Comparison of ENCODE assay signal across 18 mouse cellular contexts in the genomic region with DNA sequence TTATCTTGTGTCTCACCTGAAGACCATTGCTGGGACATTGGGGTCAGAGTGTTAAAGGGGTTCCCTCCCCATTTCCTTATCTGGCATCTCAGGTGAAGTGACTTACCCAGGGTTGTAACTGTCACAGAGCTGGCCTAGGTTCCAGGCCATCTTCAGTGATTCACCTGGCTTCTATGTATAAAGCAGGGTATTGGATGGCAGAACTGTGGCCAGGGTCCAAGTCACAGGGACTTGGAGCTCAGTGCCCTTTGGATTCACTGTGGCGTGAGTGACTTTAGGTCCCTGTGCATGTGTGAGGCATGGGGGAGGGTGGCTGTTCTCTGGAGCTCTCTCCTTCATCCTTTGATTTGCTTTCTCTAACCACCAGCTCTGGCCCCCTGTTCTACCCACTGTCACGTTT. TPM values are rescaled to one million over a fixed set of nuclear protein-coding genes. Genes with fewer than 3 reads are reported as not detected.
DNase-seq lines count a peak whose midpoint lies in the region; ATAC-seq and TF ChIP-seq lines count a peak whose summit lies in the region.
"Had no signal": no experiment of that assay in that cellular context is flagged by ENCODE, and none has a peak within 500 bp of the region (broad histone marks: within the 10 kb centered on the region; RNA-seq: fewer than 3 reads in every experiment).

No protein-coding gene starts in this region.

- H3K27me3 ChIP-seq in embryonic facial prominence, embryonic 15.5 days, result no peaks in the 10 kb centered on the region
- peaks cover 15% of the 10 kb centered on the region for H3K27me3 ChIP-seq in embryonic facial prominence, embryonic 10.5 days (replicated peaks; ENCODE audit: low read depth, poor library complexity, severe bottlenecking)
- H3K27me3 ChIP-seq in liver, embryonic 16.5 days (ENCODE audit: control insufficient read depth, insufficient read depth, low read depth, low read length), result no peaks in the 10 kb centered on the region
- no peaks in the 10 kb centered on the region for H3K27me3 ChIP-seq in liver, postnatal 0 days (ENCODE audit: insufficient read depth, low read length)
- H3K27me3 ChIP-seq: Patski had no signal

- H3K9me3 ChIP-seq in embryonic facial prominence, embryonic 15.5 days (replicated peaks), result no peaks in the 10 kb centered on the region
- H3K9me3 ChIP-seq in embryonic facial prominence, embryonic 10.5 days, result no peaks in the 10 kb centered on the region
- H3K9me3 ChIP-seq in liver, embryonic 16.5 days (replicated peaks; ENCODE audit: control insufficient read depth, low read length), result no peaks in the 10 kb centered on the region
- H3K9me3 ChIP-seq in liver, postnatal 0 days (ENCODE audit: low read length), result no peaks in the 10 kb centered on the region
- H3K9me3 ChIP-seq: heart, embryonic 12.5 days; hindbrain, embryonic 12.5 days; midbrain, embryonic 13.5 days; neural tube, embryonic 12.5 days had no signal

- H3K4me2 ChIP-seq in embryonic facial prominence, embryonic 15.5 days (replicated peaks), result no peak overlapping the region
- H3K4me2 ChIP-seq in liver, embryonic 16.5 days (ENCODE audit: low read depth, low read length), result no peak overlapping the region
- peak overlapping the region; percentile 32 for H3K4me2 ChIP-seq in liver, postnatal 0 days (ENCODE audit: low read depth, low read length)
- H3K4me2 ChIP-seq: heart, embryonic 12.5 days; hindbrain, embryonic 12.5 days; midbrain, embryonic 13.5 days; neural tube, embryonic 12.5 days had no signal

- H3K36me3 ChIP-seq in embryonic facial prominence, embryonic 15.5 days, result no peaks in the 10 kb centered on the region
- H3K36me3 ChIP-seq in embryonic facial prominence, embryonic 10.5 days (replicated peaks), result no peaks in the 10 kb centered on the region
- no peaks in the 10 kb centered on the region for H3K36me3 ChIP-seq in liver, embryonic 16.5 days (ENCODE audit: control insufficient read depth, insufficient read depth)
- H3K36me3 ChIP-seq in liver, postnatal 0 days (replicated peaks; ENCODE audit: insufficient read depth, low read length), result no peaks in the 10 kb centered on the region
- H3K36me3 ChIP-seq: heart, embryonic 12.5 days; hindbrain, embryonic 12.5 days; midbrain, embryonic 13.5 days; neural tube, embryonic 12.5 days had no signal

- DNase-seq in embryonic facial prominence, embryonic 10.5 days (ENCODE audit: low spot score), result no peak
- DNase-seq in liver, result no peak
- DNase-seq in liver, postnatal 0 days, result peak; percentile 51
- no peak for DNase-seq in embryo, embryonic 10.5 days (ENCODE audit: low spot score)
- DNase-seq in retina, postnatal 1 day, result no peak
- DNase-seq in lung, adult 2 months, result no peak
- DNase-seq: adrenal gland, postnatal 10 days; cerebellum, adult 11 months; cerebellum, postnatal 25 days; heart, postnatal 14 days had no signal

- WGBS in embryonic facial prominence, embryonic 15.5 days, result 55% methylated on average over 2 of the region's 2 CpGs
- WGBS in embryonic facial prominence, embryonic 10.5 days, result 51% methylated on average over 2 of the region's 2 CpGs
- WGBS in liver, embryonic 16.5 days (ENCODE audit: insufficient replicate concordance), result 43% methylated on average over 2 of the region's 2 CpGs
- WGBS in liver, postnatal 0 days (ENCODE audit: insufficient replicate concordance), result 54% methylated on average over 2 of the region's 2 CpGs
- whole genome bisulfite sequencing in lung, adult 2 months, result 75% methylated on average over 2 of the region's 2 CpGs

- H3K9ac ChIP-seq in embryonic facial prominence, embryonic 15.5 days, result no peak overlapping the region
- H3K9ac ChIP-seq in liver, embryonic 16.5 days (ENCODE audit: low read depth, low read length), result no peak overlapping the region
- no peak overlapping the region for H3K9ac ChIP-seq in liver, postnatal 0 days (replicated peaks)
- H3K9ac ChIP-seq: heart, embryonic 12.5 days; hindbrain, embryonic 12.5 days; midbrain, embryonic 13.5 days; neural tube, embryonic 12.5 days had no signal

- TF ChIP-seq EP300 in liver, postnatal 0 days (IDR thresholded peaks at IDR 0.05; ENCODE audit: low read depth), result no peak

- H3K4me3 ChIP-seq in embryonic facial prominence, embryonic 15.5 days (replicated peaks), result no peak overlapping the region
- H3K4me3 ChIP-seq in embryonic facial prominence, embryonic 10.5 days, result no peak overlapping the region
- H3K4me3 ChIP-seq in liver, embryonic 16.5 days (ENCODE audit: low read depth, low read length), result no peak overlapping the region
- no peak overlapping the region for H3K4me3 ChIP-seq in liver, postnatal 0 days (ENCODE audit: low read depth, low read length)
- no peak overlapping the region for H3K4me3 ChIP-seq in lung, adult 2 months (replicated peaks; ENCODE audit: extremely low read depth, low read depth, low read length)
- H3K4me3 ChIP-seq: heart, embryonic 12.5 days; hindbrain, embryonic 12.5 days; midbrain, embryonic 13.5 days; neural tube, embryonic 12.5 days had no signal

- 0 out of 2 replicates have a peak overlapping the region, but pooled peaks have one; percentile 58 for H3K27ac ChIP-seq in embryonic facial prominence, embryonic 15.5 days (replicated peaks)
- H3K27ac ChIP-seq in embryonic facial prominence, embryonic 10.5 days (replicated peaks), result no peak overlapping the region
- no peak overlapping the region for H3K27ac ChIP-seq in liver, embryonic 16.5 days (ENCODE audit: low read length)
- peak overlapping the region; percentile 76 for H3K27ac ChIP-seq in liver, postnatal 0 days (ENCODE audit: low read depth)
- H3K27ac ChIP-seq: hindbrain, embryonic 12.5 days; midbrain, embryonic 13.5 days; neural tube, embryonic 12.5 days had no signal

- TF ChIP-seq POLR2A in lung, adult 2 months (IDR thresholded peaks at IDR 0.05; ENCODE audit: borderline replicate concordance, extremely low read depth, low read depth, low read length), result no peak

- no peak for TF ChIP-seq CTCF in liver, postnatal 0 days (IDR thresholded peaks at IDR 0.05; ENCODE audit: low read depth)
- no peak for TF ChIP-seq CTCF in lung, adult 2 months (IDR thresholded peaks at IDR 0.05; ENCODE audit: insufficient read depth, low read length)

- peaks cover 42% of the 10 kb centered on the region for H3K4me1 ChIP-seq in embryonic facial prominence, embryonic 15.5 days
- peaks cover 71% of the 10 kb centered on the region for H3K4me1 ChIP-seq in embryonic facial prominence, embryonic 10.5 days
- H3K4me1 ChIP-seq in liver, embryonic 16.5 days (ENCODE audit: control insufficient read depth, low read depth, low read length), result peaks cover 17% of the 10 kb centered on the region
- H3K4me1 ChIP-seq in liver, postnatal 0 days (ENCODE audit: insufficient read depth), result peaks cover 33% of the 10 kb centered on the region
- H3K4me1 ChIP-seq in lung, adult 2 months (ENCODE audit: control insufficient read depth, insufficient read depth, low read length), result peaks cover 29% of the 10 kb centered on the region

- ATAC-seq in embryonic facial prominence, embryonic 15.5 days (ENCODE audit: insufficient number of reproducible peaks, low FRiP score, low TSS enrichment, low read depth), result no peak
- peak; percentile 47; the same call in 1 of the 2 replicates for ATAC-seq in liver, embryonic 16.5 days (ENCODE audit: low read depth)
- peak; percentile 64 for ATAC-seq in liver, postnatal 0 days
- ATAC-seq: midbrain, embryonic 13.5 days; Patski had no signal

RNA-seq across cellular contexts. Expression of gene Tnfrsf1a, which starts 3.1 kb away (rescaled TPM):
- 88.7 and 93.3 TPM in 2 replicates for polyA plus RNA-seq in embryonic facial prominence, embryonic 15.5 days (2015; fragmentation: Nextera tagmentation; extraction: Ambion mirVana)
- 33.4 and 34.8 TPM in 2 replicates for polyA plus RNA-seq in embryonic facial prominence, embryonic 10.5 days (2016; fragmentation: Nextera tagmentation; extraction: Ambion mirVana)
- 30.5 and 32.8 TPM in 2 replicates for polyA plus RNA-seq in liver, embryonic 16.5 days (2015; fragmentation: Nextera tagmentation; extraction: Ambion mirVana)
- polyA plus RNA-seq in liver, postnatal 0 days (2015; fragmentation: Nextera tagmentation; extraction: Ambion mirVana), result 40.5 and 41.1 TPM in 2 replicates
- polyA plus RNA-seq in lung, adult 2 months (2012; rRNA removed), result 186 and 200 TPM in 2 replicates

RNA-seq across cellular contexts. Expression of gene Scnn1a, which starts 25.6 kb away (rescaled TPM):
- polyA plus RNA-seq in embryonic facial prominence, embryonic 15.5 days (2015; fragmentation: Nextera tagmentation; extraction: Ambion mirVana), result 7.2 and 8.8 TPM in 2 replicates
- polyA plus RNA-seq in embryonic facial prominence, embryonic 10.5 days (2016; fragmentation: Nextera tagmentation; extraction: Ambion mirVana), result 0.57 and 0.87 TPM in 2 replicates
- 0.61 and 0.74 TPM in 2 replicates for polyA plus RNA-seq in liver, embryonic 16.5 days (2015; fragmentation: Nextera tagmentation; extraction: Ambion mirVana)
- 0.76 and 1.1 TPM in 2 replicates for polyA plus RNA-seq in liver, postnatal 0 days (2015; fragmentation: Nextera tagmentation; extraction: Ambion mirVana)
- polyA plus RNA-seq in lung, adult 2 months (2012; rRNA removed), result 245 and 249 TPM in 2 replicates

RNA-seq across cellular contexts. Expression of gene Ltbr, which starts 32.3 kb away (rescaled TPM):
- 47.3 and 47.7 TPM in 2 replicates for polyA plus RNA-seq in embryonic facial prominence, embryonic 15.5 days (2015; fragmentation: Nextera tagmentation; extraction: Ambion mirVana)
- 26.9 and 28.8 TPM in 2 replicates for polyA plus RNA-seq in embryonic facial prominence, embryonic 10.5 days (2016; fragmentation: Nextera tagmentation; extraction: Ambion mirVana)
- 22.3 and 22.5 TPM in 2 replicates for polyA plus RNA-seq in liver, embryonic 16.5 days (2015; fragmentation: Nextera tagmentation; extraction: Ambion mirVana)
- 31.8 TPM in 2 replicates for polyA plus RNA-seq in liver, postnatal 0 days (2015; fragmentation: Nextera tagmentation; extraction: Ambion mirVana)
- polyA plus RNA-seq in lung, adult 2 months (2012; rRNA removed), result 107 and 116 TPM in 2 replicates

RNA-seq across cellular contexts. Expression of gene Plekhg6, which starts 34.6 kb away (rescaled TPM):
- polyA plus RNA-seq in embryonic facial prominence, embryonic 15.5 days (2015; fragmentation: Nextera tagmentation; extraction: Ambion mirVana), result 3.5 and 3.8 TPM in 2 replicates
- polyA plus RNA-seq in embryonic facial prominence, embryonic 10.5 days (2016; fragmentation: Nextera tagmentation; extraction: Ambion mirVana), result 0.21 and 0.32 TPM in 2 replicates
- polyA plus RNA-seq in liver, embryonic 16.5 days (2015; fragmentation: Nextera tagmentation; extraction: Ambion mirVana), result 0.65 and 0.86 TPM in 2 replicates
- polyA plus RNA-seq in liver, postnatal 0 days (2015; fragmentation: Nextera tagmentation; extraction: Ambion mirVana), result 1.1 and 1.2 TPM in 2 replicates
- 1.3 and 2.6 TPM in 2 replicates for polyA plus RNA-seq in lung, adult 2 months (2012; rRNA removed)
- polyA plus RNA-seq: heart, embryonic 12.5 days; spleen, adult 2 months had no signal

Comparison
In these comparisons a context has a peak if more than half of its experiments do, and no peak if none do; other contexts are left out.
1. H3K27ac ChIP-seq: peak in embryonic facial prominence, embryonic 15.5 days (single experiment) and liver, postnatal 0 days (single experiment); none in embryonic facial prominence, embryonic 10.5 days (single experiment) and liver, embryonic 16.5 days (single experiment).
2. RNA of gene Scnn1a, which starts 25.6 kb away (polyA plus RNA-seq): 245 to 249 TPM in lung, adult 2 months; 7.2 to 8.8 TPM in embryonic facial prominence, embryonic 15.5 days, 0.76 to 1.1 TPM in liver, postnatal 0 days, 0.61 to 0.74 TPM in liver, embryonic 16.5 days and 0.57 to 0.87 TPM in embryonic facial prominence, embryonic 10.5 days; every median in the first group is over 10 times any median in the second.